Mouse (Mus musculus): ENCODE measurements at regions not wholly inside any gene's neighbourhood (a gene's known extent, or its start where the extent isn't known, plus 50 kb on each side); places are given as distances from the start of the nearest gene placed in this dataset.

- in situ Hi-C loops (cut with MboI, MseI): no loop called here
Observed at GRCm38 (mm10) chr7:136083005-136083404, 366.8 kb upstream of the Mki67 start.

GRCm38 (mm10) chr7:136083571-136084342, 367.6 kb upstream of the Mki67 start:
- in situ Hi-C loops (cut with MboI, MseI): no loop called here

- in situ Hi-C loops (cut with MboI, MseI): no loop called here
Observed at GRCm38 (mm10) chr7:136088785-136089184, 372.6 kb upstream of the Mki67 start.

- in situ Hi-C loops (cut with MboI, MseI): no loop called here
Observed at GRCm38 (mm10) chr7:136094681-136095360, 378.7 kb upstream of the Mki67 start.

GRCm38 (mm10) chr7:136104021-136104420, 387.9 kb upstream of the Mki67 start:
- in situ Hi-C loops (cut with MboI, MseI): no loop called here

GRCm38 (mm10) chr7:136112163-136112562, 396.0 kb upstream of the Mki67 start:
- in situ Hi-C loops (cut with MboI, MseI): no loop called here

GRCm38 (mm10) chr7:136120930-136121329, 404.8 kb upstream of the Mki67 start:
- in situ Hi-C loops (cut with MboI, MseI): no loop called here

GRCm38 (mm10) chr7:136121406-136121805, 405.2 kb upstream of the Mki67 start:
- in situ Hi-C loops (cut with MboI, MseI): no loop called here

- in situ Hi-C loops (cut with MboI, MseI): no loop called here
Observed at GRCm38 (mm10) chr7:136124786-136125185, 408.6 kb upstream of the Mki67 start.

GRCm38 (mm10) chr7:136126393-136126792, 410.2 kb upstream of the Mki67 start:
- in situ Hi-C loops (cut with MboI, MseI): no loop called here

GRCm38 (mm10) chr7:136127576-136127975, 411.4 kb upstream of the Mki67 start:
- in situ Hi-C loops (cut with MboI, MseI): no loop called here

- in situ Hi-C loops (cut with MboI, MseI): no loop called here
Observed at GRCm38 (mm10) chr7:136129721-136130123, 413.6 kb upstream of the Mki67 start.

- in situ Hi-C loops (cut with MboI, MseI): no loop called here
Observed at GRCm38 (mm10) chr7:136130666-136131239, 414.6 kb upstream of the Mki67 start.

- in situ Hi-C loops (cut with MboI, MseI): no loop called here
Observed at GRCm38 (mm10) chr7:136132976-136133375, 416.8 kb upstream of the Mki67 start.

GRCm38 (mm10) chr7:136136666-136137065, 420.5 kb upstream of the Mki67 start:
- in situ Hi-C loops (cut with MboI, MseI): no loop called here

- in situ Hi-C loops (cut with MboI, MseI): no loop called here
Observed at GRCm38 (mm10) chr7:136137341-136137740, 421.2 kb upstream of the Mki67 start.

GRCm38 (mm10) chr7:136137831-136138602, 421.9 kb upstream of the Mki67 start:
- in situ Hi-C loops (cut with MboI, MseI): no loop called here

- in situ Hi-C loops (cut with MboI, MseI): loop anchor here (10.0 kb wide), 1 partner anchor 458 kb away; no protein-coding TSS in a partner anchor
Observed at GRCm38 (mm10) chr7:136142832-136143231, 426.7 kb upstream of the Mki67 start.

GRCm38 (mm10) chr7:136150196-136150595, 434.0 kb upstream of the Mki67 start:
- in situ Hi-C loops (cut with MboI, MseI): no loop called here

GRCm38 (mm10) chr7:136151301-136151930, 435.3 kb upstream of the Mki67 start:
- in situ Hi-C loops (cut with MboI, MseI): no loop called here

- in situ Hi-C loops (cut with MboI, MseI): no loop called here
Observed at GRCm38 (mm10) chr7:136152470-136152869, 436.3 kb upstream of the Mki67 start.
